Mouse (Mus musculus) heart, embryonic 13.5 days (tissue): ENCODE results near the gene Ifi209. TPM values are rescaled to one million over a fixed set of nuclear protein-coding genes. Genes with fewer than 3 reads are reported as not detected.
"Not testable (repeated sequence)": the region's sequence is repeated elsewhere in the genome, so short reads cannot be mapped to it uniquely, and the experiment has no call there.

Source experiments
- ATAC-seq: fragments of 200-750 bp; cut with Nextera tagmentation; 2 replicates; pipeline ENCODE4 v1.8.0; 2017; ENCODE audit warnings: moderate TSS enrichment; ENCODE audit not compliant: insufficient number of reproducible peaks, low FRiP score, low TSS enrichment; ENCODE audit errors: extremely low read depth
- H3K27ac ChIP-seq: fragments of 300-500 bp; sonication (generic); replicated peaks from 2 replicates; pipeline ENCODE4 v1.5.1; 2015; ENCODE audit warnings: moderate library complexity, mild to moderate bottlenecking, inconsistent platforms
- H3K27me3 ChIP-seq: fragments of 300-500 bp; sonication (generic); replicated peaks from 2 replicates; pipeline ENCODE4 v1.6.1; 2015; ENCODE audit warnings: mild to moderate bottlenecking, inconsistent platforms
- H3K36me3 ChIP-seq: fragments of 300-500 bp; sonication (generic); 2 replicates; pipeline ENCODE4 v1.6.1; 2015; ENCODE audit warnings: mild to moderate bottlenecking, inconsistent platforms
- H3K4me1 ChIP-seq: fragments of 300-500 bp; sonication (generic); 2 replicates; pipeline ENCODE4 v1.6.1; 2015; ENCODE audit warnings: inconsistent platforms
- H3K4me2 ChIP-seq: fragments of 300-500 bp; sonication (generic); 2 replicates; pipeline ENCODE4 v1.6.1; 2015; ENCODE audit warnings: inconsistent platforms, mild to moderate bottlenecking, moderate library complexity
- H3K4me3 ChIP-seq: fragments of 300-500 bp; sonication (generic); 2 replicates; pipeline ENCODE4 v1.5.1; 2015; ENCODE audit warnings: moderate library complexity, mild to moderate bottlenecking, inconsistent platforms
- H3K9ac ChIP-seq: fragments of 300-500 bp; sonication (generic); 2 replicates; pipeline ENCODE4 v1.6.1; 2015; ENCODE audit warnings: inconsistent platforms, mild to moderate bottlenecking, moderate library complexity
- H3K9me3 ChIP-seq: fragments of 300-500 bp; sonication (generic); 2 replicates; pipeline ENCODE4 v1.6.1; 2016; ENCODE audit warnings: inconsistent platforms
- WGBS: fragments of 180-500 bp; shearing (Covaris S2); methylation state at CpG from one replicate; pipeline ENCODE4 v1.1.7; 2015; ENCODE audit warnings: mixed read lengths; 5-methylcytosine and 5-hydroxymethylcytosine counted together
- microRNA-seq: library from miRNA; unstranded; fragments of <30 nt; microRNA quantifications from one replicate; pipeline ENCODE4, GENCODE M21; 2016
- polyA plus RNA-seq: library from polyadenylated mRNA; unstranded; fragments of >200 nt; fragmentation: Nextera tagmentation; extraction: Ambion mirVana; gene quantifications from 2 replicates; pipeline ENCODE4 v1.2.1, GENCODE M21; 2015

Ifi209 gene
- polyA plus RNA-seq, 1 experiment from 2014 or later, result 0.05 TPM

GRCm38 (mm10) chr1:173678605-173679004, 47.9 kb downstream of the Ifi209 start:
- not testable (repeated sequence) for H3K9ac ChIP-seq, H3K27ac ChIP-seq, H3K4me1 ChIP-seq, ATAC-seq, H3K4me2 ChIP-seq, H3K9me3 ChIP-seq, H3K4me3 ChIP-seq, H3K27me3 ChIP-seq, H3K36me3 ChIP-seq
- 64% methylated on average over 1 of the region's 1 CpGs for WGBS

- no peak overlapping the region for H3K4me2 ChIP-seq
- no peak for ATAC-seq
- no peaks in the 10 kb centered on the region for H3K4me1 ChIP-seq
- H3K36me3 ChIP-seq, result no peaks in the 10 kb centered on the region
- H3K4me3 ChIP-seq, result no peak overlapping the region
- no peaks in the 10 kb centered on the region for H3K9me3 ChIP-seq
- H3K27me3 ChIP-seq, result no peaks in the 10 kb centered on the region
- H3K27ac ChIP-seq, result no peak overlapping the region
- WGBS, result 78% methylated on average over 1 of the region's 1 CpGs
- H3K9ac ChIP-seq, result no peak overlapping the region
Measured at GRCm38 (mm10) chr1:173694270-173694669, 63.6 kb downstream of the Ifi209 start.

Small RNAs within 50 kb of the gene (microRNA-seq; reads per million reads assigned to microRNA genes)
- gene Gm44339, result not detected

Other genes starting within 250 kb of the Ifi209 start
- 0.09 and 0.18 TPM in 2 replicates for gene Ifi206, start 139.9 kb upstream of the Ifi209 start, polyA plus RNA-seq
- not detected in 2 replicates for gene Ifi214, start 95.0 kb upstream of the Ifi209 start, polyA plus RNA-seq
- 0.10 and 0.11 TPM in 2 replicates for gene Ifi213, start 31.6 kb upstream of the Ifi209 start, polyA plus RNA-seq
- gene Ifi208, start 42.8 kb downstream of the Ifi209 start, polyA plus RNA-seq, result not detected in 2 replicates
- 0.68 and 1.1 TPM in 2 replicates for gene Ifi207, start 110.8 kb downstream of the Ifi209 start, polyA plus RNA-seq
- 1.1 and 1.5 TPM in 2 replicates for gene Ifi204, start 136.0 kb downstream of the Ifi209 start, polyA plus RNA-seq